In genomic region chr4:34337852-34338251, GRCm38 (mm10) we compare ENCODE assay signal across 11 mouse cellular contexts.
DNase-seq lines count a peak whose midpoint lies in the region; ATAC-seq lines count a peak whose summit lies in the region.
"Had no signal": no experiment of that assay in that cellular context is flagged by ENCODE, and none has a peak within 500 bp of the region (broad histone marks: within the 10 kb centered on the region; RNA-seq: fewer than 3 reads in every experiment).

No protein-coding gene starts in this region.

- H3K36me3 ChIP-seq in forebrain, embryonic 13.5 days (ENCODE audit: poor library complexity, severe bottlenecking), result no peaks in the 10 kb centered on the region
- H3K36me3 ChIP-seq in forebrain, embryonic 11.5 days (ENCODE audit: control insufficient read depth, insufficient read depth, low read length), result no peaks in the 10 kb centered on the region
- no peaks in the 10 kb centered on the region for H3K36me3 ChIP-seq in heart, embryonic 16.5 days (ENCODE audit: control insufficient read depth, insufficient read depth)
- no peaks in the 10 kb centered on the region for H3K36me3 ChIP-seq in midbrain, embryonic 11.5 days (ENCODE audit: control insufficient read depth, insufficient read depth, low read length)
- no peaks in the 10 kb centered on the region for H3K36me3 ChIP-seq in midbrain, embryonic 10.5 days
- no peaks in the 10 kb centered on the region for H3K36me3 ChIP-seq in midbrain, embryonic 16.5 days (ENCODE audit: control insufficient read depth, insufficient read depth, low read length)
- H3K36me3 ChIP-seq: embryonic facial prominence, embryonic 15.5 days; stomach, embryonic 15.5 days had no signal

- peak; percentile 33; the same call in 1 of the 2 replicates for ATAC-seq in forebrain, embryonic 13.5 days
- no peak for ATAC-seq in forebrain, embryonic 11.5 days (replicated peaks; ENCODE audit: low FRiP score)
- ATAC-seq in heart, embryonic 16.5 days (replicated peaks; ENCODE audit: extremely low read depth, insufficient read depth, low FRiP score), result no peak
- no peak for ATAC-seq in midbrain, embryonic 11.5 days (ENCODE audit: low FRiP score)
- ATAC-seq in midbrain, embryonic 16.5 days, result 0 out of 2 replicates have a peak, but pooled peaks have one; percentile 36

- no peak overlapping the region for H3K4me2 ChIP-seq in forebrain, embryonic 13.5 days
- no peak overlapping the region for H3K4me2 ChIP-seq in forebrain, embryonic 11.5 days (ENCODE audit: low read depth, low read length, severe bottlenecking)
- H3K4me2 ChIP-seq in heart, embryonic 16.5 days (ENCODE audit: low read depth, low read length), result peak overlapping the region; percentile 57
- H3K4me2 ChIP-seq in midbrain, embryonic 11.5 days, result no peak overlapping the region
- peak overlapping the region; percentile 26; the same call in 1 of the 2 replicates for H3K4me2 ChIP-seq in midbrain, embryonic 16.5 days (ENCODE audit: low read length)
- H3K4me2 ChIP-seq: stomach, embryonic 15.5 days had no signal

- 77% methylated on average over 13 of the region's 13 CpGs for WGBS in forebrain, embryonic 13.5 days
- WGBS in forebrain, embryonic 11.5 days, result 91% methylated on average over 13 of the region's 13 CpGs
- WGBS in heart, embryonic 16.5 days, result 55% methylated on average over 13 of the region's 13 CpGs
- 95% methylated on average over 13 of the region's 13 CpGs for WGBS in midbrain, embryonic 11.5 days
- WGBS in midbrain, embryonic 10.5 days, result 93% methylated on average over 13 of the region's 13 CpGs
- 82% methylated on average over 13 of the region's 13 CpGs for WGBS in midbrain, embryonic 16.5 days

- H3K4me3 ChIP-seq in forebrain, embryonic 13.5 days, result no peak overlapping the region
- H3K4me3 ChIP-seq in forebrain, embryonic 11.5 days (ENCODE audit: low read depth, low read length), result no peak overlapping the region
- H3K4me3 ChIP-seq in heart, embryonic 16.5 days (ENCODE audit: low read length), result no peak overlapping the region
- H3K4me3 ChIP-seq in midbrain, embryonic 11.5 days (ENCODE audit: low read depth, low read length), result no peak overlapping the region
- H3K4me3 ChIP-seq in midbrain, embryonic 10.5 days, result no peak overlapping the region
- no peak overlapping the region for H3K4me3 ChIP-seq in midbrain, embryonic 16.5 days (ENCODE audit: low read depth, low read length)
- H3K4me3 ChIP-seq: embryonic facial prominence, embryonic 15.5 days; stomach, embryonic 15.5 days had no signal

- no peak overlapping the region for H3K9ac ChIP-seq in forebrain, embryonic 13.5 days
- no peak overlapping the region for H3K9ac ChIP-seq in forebrain, embryonic 11.5 days (ENCODE audit: low read length)
- no peak overlapping the region for H3K9ac ChIP-seq in heart, embryonic 16.5 days (ENCODE audit: low read length)
- no peak overlapping the region for H3K9ac ChIP-seq in midbrain, embryonic 11.5 days (ENCODE audit: low read length)
- H3K9ac ChIP-seq in midbrain, embryonic 16.5 days (ENCODE audit: low read depth, low read length), result no peak overlapping the region
- H3K9ac ChIP-seq: embryonic facial prominence, embryonic 15.5 days; stomach, embryonic 15.5 days had no signal

- peak overlapping the region; percentile 67; the same call in 1 of the 2 replicates for H3K27ac ChIP-seq in forebrain, embryonic 13.5 days
- no peak overlapping the region for H3K27ac ChIP-seq in forebrain, embryonic 11.5 days (ENCODE audit: low read depth, low read length)
- H3K27ac ChIP-seq in heart, embryonic 16.5 days (ENCODE audit: low read length), result no peak overlapping the region
- H3K27ac ChIP-seq in midbrain, embryonic 11.5 days (ENCODE audit: low read depth, low read length), result no peak overlapping the region
- no peak overlapping the region for H3K27ac ChIP-seq in midbrain, embryonic 10.5 days (replicated peaks)
- H3K27ac ChIP-seq in midbrain, embryonic 16.5 days (ENCODE audit: low read length), result peak overlapping the region; percentile 69
- H3K27ac ChIP-seq: embryonic facial prominence, embryonic 15.5 days; stomach, embryonic 15.5 days had no signal

- peaks cover 9% of the 10 kb centered on the region for H3K4me1 ChIP-seq in forebrain, embryonic 13.5 days
- no peaks in the 10 kb centered on the region for H3K4me1 ChIP-seq in forebrain, embryonic 11.5 days (replicated peaks; ENCODE audit: control insufficient read depth, insufficient read depth, low read length)
- H3K4me1 ChIP-seq in heart, embryonic 16.5 days (ENCODE audit: control insufficient read depth, insufficient read depth, low read length), result peaks cover 11% of the 10 kb centered on the region; the same call in 1 of the 2 replicates
- 0 out of 2 replicates have a peak, but pooled peaks cover 3% of the 10 kb centered on the region for H3K4me1 ChIP-seq in midbrain, embryonic 11.5 days (ENCODE audit: control insufficient read depth, insufficient read depth, low read length)
- H3K4me1 ChIP-seq in midbrain, embryonic 10.5 days, result no peaks in the 10 kb centered on the region
- H3K4me1 ChIP-seq in midbrain, embryonic 16.5 days (ENCODE audit: control insufficient read depth, insufficient read depth, low read length), result peaks cover 8% of the 10 kb centered on the region

- H3K27me3 ChIP-seq in forebrain, embryonic 13.5 days, result no peaks in the 10 kb centered on the region
- no peaks in the 10 kb centered on the region for H3K27me3 ChIP-seq in forebrain, embryonic 11.5 days (ENCODE audit: control insufficient read depth, insufficient read depth, low read length)
- H3K27me3 ChIP-seq in heart, embryonic 16.5 days (ENCODE audit: control insufficient read depth, insufficient read depth, low read length), result no peaks in the 10 kb centered on the region
- no peaks in the 10 kb centered on the region for H3K27me3 ChIP-seq in midbrain, embryonic 11.5 days (ENCODE audit: control insufficient read depth, insufficient read depth, low read length)
- no peaks in the 10 kb centered on the region for H3K27me3 ChIP-seq in midbrain, embryonic 10.5 days (ENCODE audit: low read depth, poor library complexity, severe bottlenecking)
- no peaks in the 10 kb centered on the region for H3K27me3 ChIP-seq in midbrain, embryonic 16.5 days (ENCODE audit: control insufficient read depth, insufficient read depth, low read depth, low read length)
- H3K27me3 ChIP-seq: embryonic facial prominence, embryonic 15.5 days; stomach, embryonic 15.5 days had no signal

- no peaks in the 10 kb centered on the region for H3K9me3 ChIP-seq in forebrain, embryonic 13.5 days (replicated peaks)
- H3K9me3 ChIP-seq in forebrain, embryonic 11.5 days (ENCODE audit: control insufficient read depth, low read length), result no peaks in the 10 kb centered on the region
- no peaks in the 10 kb centered on the region; the same call in 1 of the 2 replicates for H3K9me3 ChIP-seq in heart, embryonic 16.5 days (replicated peaks; ENCODE audit: control insufficient read depth, low read length)
- H3K9me3 ChIP-seq in midbrain, embryonic 11.5 days (ENCODE audit: control insufficient read depth, low read length), result no peaks in the 10 kb centered on the region
- no peaks in the 10 kb centered on the region for H3K9me3 ChIP-seq in midbrain, embryonic 10.5 days (replicated peaks)
- H3K9me3 ChIP-seq in midbrain, embryonic 16.5 days (replicated peaks; ENCODE audit: control insufficient read depth, low read length, poor library complexity, severe bottlenecking), result no peaks in the 10 kb centered on the region
- H3K9me3 ChIP-seq: embryonic facial prominence, embryonic 15.5 days; stomach, embryonic 15.5 days had no signal

- no peak for DNase-seq in forebrain, embryonic 11.5 days (ENCODE audit: low spot score)
- DNase-seq in heart, postnatal 4 days, result no peak
- peak; percentile 80 for DNase-seq in midbrain, embryonic 11.5 days (ENCODE audit: low spot score, missing footprints)
- DNase-seq in midbrain, embryonic 10.5 days (ENCODE audit: low spot score), result no peak
- DNase-seq in layer of hippocampus, postnatal 25 days (ENCODE audit: extremely low spot score in 1 of 2, low spot score in 1 of 2), result no peak
- DNase-seq: thymus, postnatal 36 days had no signal

Comparison
In these comparisons a context has a peak if more than half of its experiments do, and no peak if none do; other contexts are left out.
1. ATAC-seq: peak in forebrain, embryonic 13.5 days (single experiment) and midbrain, embryonic 16.5 days (single experiment); none in forebrain, embryonic 11.5 days (single experiment), heart, embryonic 16.5 days (single experiment) and midbrain, embryonic 11.5 days (single experiment).
2. H3K27ac ChIP-seq: peak in forebrain, embryonic 13.5 days (single experiment) and midbrain, embryonic 16.5 days (single experiment); none in forebrain, embryonic 11.5 days (single experiment), heart, embryonic 16.5 days (single experiment), midbrain, embryonic 11.5 days (single experiment) and midbrain, embryonic 10.5 days (single experiment).
3. H3K4me2 ChIP-seq: peak in heart, embryonic 16.5 days (single experiment) and midbrain, embryonic 16.5 days (single experiment); none in forebrain, embryonic 13.5 days (single experiment), forebrain, embryonic 11.5 days (single experiment) and midbrain, embryonic 11.5 days (single experiment).